Comparison of ENCODE assay signal across 9 mouse cellular contexts in genomic region chr16:95093753-95094152, GRCm38 (mm10).
DNase-seq lines count a peak whose midpoint lies in the region; ATAC-seq lines count a peak whose summit lies in the region.
"Had no signal": no experiment of that assay in that cellular context is flagged by ENCODE, and none has a peak within 500 bp of the region (broad histone marks: within the 10 kb centered on the region; RNA-seq: fewer than 3 reads in every experiment).

No protein-coding gene starts in this region.

- WGBS in midbrain, embryonic 11.5 days: 29% methylated on average over 10 of the region's 10 CpGs
- 32% methylated on average over 10 of the region's 10 CpGs for WGBS in midbrain, embryonic 13.5 days
- 27% methylated on average over 10 of the region's 10 CpGs for WGBS in limb, embryonic 12.5 days

- no peak overlapping the region for H3K4me2 ChIP-seq in midbrain, embryonic 11.5 days
- no peak overlapping the region for H3K4me2 ChIP-seq in midbrain, embryonic 13.5 days (replicated peaks)
- no peak overlapping the region for H3K4me2 ChIP-seq in limb, embryonic 12.5 days
- H3K4me2 ChIP-seq: embryonic facial prominence, embryonic 13.5 days had no signal

- ATAC-seq in midbrain, embryonic 11.5 days (ENCODE audit: low FRiP score): 0 out of 2 replicates have a peak, but pooled peaks have one; percentile 42
- no peak for ATAC-seq in midbrain, embryonic 13.5 days
- ATAC-seq in limb, embryonic 12.5 days (ENCODE audit: insufficient number of reproducible peaks, insufficient read depth, low FRiP score, low TSS enrichment, low read depth): peak; percentile 47; the same call in 1 of the 2 replicates

- DNase-seq in midbrain, embryonic 11.5 days (ENCODE audit: low spot score, missing footprints): no peak
- DNase-seq in adrenal gland, adult 2 months: peak; percentile 3
- peak; percentile 7 for DNase-seq in heart, adult 8-10 months (ENCODE audit: low spot score)
- DNase-seq in testis, postnatal 14 days (ENCODE audit: low spot score): peak; percentile 39
- no peak for DNase-seq in thymus, postnatal 0 days (ENCODE audit: low spot score)
- no peak for DNase-seq in frontal cortex, postnatal 25 days (ENCODE audit: low spot score in 2 of 2)

- H3K4me3 ChIP-seq in midbrain, embryonic 11.5 days (ENCODE audit: low read depth, low read length): no peak overlapping the region
- no peak overlapping the region for H3K4me3 ChIP-seq in midbrain, embryonic 13.5 days (replicated peaks)
- H3K4me3 ChIP-seq in limb, embryonic 12.5 days (replicated peaks): no peak overlapping the region
- H3K4me3 ChIP-seq: embryonic facial prominence, embryonic 13.5 days had no signal

- no peaks in the 10 kb centered on the region for H3K4me1 ChIP-seq in midbrain, embryonic 11.5 days (ENCODE audit: control insufficient read depth, insufficient read depth, low read length)
- H3K4me1 ChIP-seq in midbrain, embryonic 13.5 days (replicated peaks): no peaks in the 10 kb centered on the region
- no peaks in the 10 kb centered on the region for H3K4me1 ChIP-seq in limb, embryonic 12.5 days (replicated peaks)
- H3K4me1 ChIP-seq: embryonic facial prominence, embryonic 13.5 days had no signal

- H3K9me3 ChIP-seq in midbrain, embryonic 11.5 days (ENCODE audit: control insufficient read depth, low read length): no peaks in the 10 kb centered on the region
- no peaks in the 10 kb centered on the region for H3K9me3 ChIP-seq in midbrain, embryonic 13.5 days
- H3K9me3 ChIP-seq in limb, embryonic 12.5 days: no peaks in the 10 kb centered on the region
- H3K9me3 ChIP-seq: embryonic facial prominence, embryonic 13.5 days had no signal

- H3K27ac ChIP-seq in midbrain, embryonic 11.5 days (ENCODE audit: low read depth, low read length): no peak overlapping the region
- no peak overlapping the region for H3K27ac ChIP-seq in midbrain, embryonic 13.5 days
- H3K27ac ChIP-seq in limb, embryonic 12.5 days: no peak overlapping the region
- H3K27ac ChIP-seq: embryonic facial prominence, embryonic 13.5 days had no signal

- H3K9ac ChIP-seq in midbrain, embryonic 11.5 days (ENCODE audit: low read length): no peak overlapping the region
- H3K9ac ChIP-seq in midbrain, embryonic 13.5 days (replicated peaks): no peak overlapping the region
- H3K9ac ChIP-seq in limb, embryonic 12.5 days (replicated peaks): no peak overlapping the region
- H3K9ac ChIP-seq: embryonic facial prominence, embryonic 13.5 days had no signal

- no peaks in the 10 kb centered on the region for H3K36me3 ChIP-seq in midbrain, embryonic 11.5 days (ENCODE audit: control insufficient read depth, insufficient read depth, low read length)
- no peaks in the 10 kb centered on the region for H3K36me3 ChIP-seq in midbrain, embryonic 13.5 days
- no peaks in the 10 kb centered on the region for H3K36me3 ChIP-seq in limb, embryonic 12.5 days
- H3K36me3 ChIP-seq: embryonic facial prominence, embryonic 13.5 days had no signal

- no peaks in the 10 kb centered on the region for H3K27me3 ChIP-seq in midbrain, embryonic 11.5 days (ENCODE audit: control insufficient read depth, insufficient read depth, low read length)
- H3K27me3 ChIP-seq in midbrain, embryonic 13.5 days: no peaks in the 10 kb centered on the region
- no peaks in the 10 kb centered on the region for H3K27me3 ChIP-seq in limb, embryonic 12.5 days
- H3K27me3 ChIP-seq: embryonic facial prominence, embryonic 13.5 days had no signal

Comparison
In these comparisons a context has a peak if more than half of its experiments do, and no peak if none do; other contexts are left out.
1. DNase-seq: peak in adrenal gland, adult 2 months (single experiment), heart, adult 8-10 months (single experiment) and testis, postnatal 14 days (single experiment); none in midbrain, embryonic 11.5 days (single experiment), thymus, postnatal 0 days (single experiment) and frontal cortex, postnatal 25 days (0 of 2).